11 mouse cellular contexts compared by ENCODE assay signal in the genomic region with DNA sequence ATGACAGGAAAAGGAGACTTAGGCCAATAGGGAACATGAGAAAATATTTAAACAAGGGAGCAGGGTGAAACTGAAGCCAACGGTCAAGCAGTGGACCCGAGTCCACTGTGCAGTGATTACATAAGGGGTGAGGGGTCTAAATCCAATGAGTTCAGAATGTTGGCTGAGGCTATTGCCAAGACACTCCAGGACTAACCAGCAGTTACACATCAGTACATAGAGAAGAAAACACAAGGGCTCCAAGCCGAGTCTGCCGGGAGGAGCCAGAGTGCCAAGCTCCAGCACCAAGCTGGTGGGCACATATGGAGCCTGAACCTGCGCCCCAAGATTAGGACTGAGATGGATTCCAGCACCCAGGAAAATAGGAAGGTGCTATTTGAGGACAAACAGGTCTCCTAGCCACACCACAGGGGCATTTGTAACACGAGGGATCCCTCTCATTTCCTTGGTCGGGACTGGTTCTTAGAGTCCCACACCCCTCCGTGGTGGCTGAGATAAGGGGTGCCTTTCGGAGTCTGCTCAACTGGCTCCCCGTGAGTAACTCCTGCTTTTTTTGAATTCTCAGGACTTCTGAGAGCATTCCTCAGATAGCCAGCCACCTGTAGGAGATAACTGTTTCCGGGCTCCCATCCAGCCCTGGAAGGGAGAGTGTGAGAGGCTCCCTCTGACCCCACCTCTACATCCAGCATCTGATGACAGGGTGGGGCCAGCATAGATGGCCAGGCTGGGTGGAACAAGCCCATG. TPM values are rescaled to one million over a fixed set of nuclear protein-coding genes. Genes with fewer than 3 reads are reported as not detected.
DNase-seq lines count a peak whose midpoint lies in the region; ATAC-seq and TF ChIP-seq lines count a peak whose summit lies in the region.
"Had no signal": no experiment of that assay in that cellular context is flagged by ENCODE, and none has a peak within 500 bp of the region (broad histone marks: within the 10 kb centered on the region; RNA-seq: fewer than 3 reads in every experiment).

No protein-coding gene starts in this region.

- peak; percentile 7 for DNase-seq in adrenal gland, postnatal 14 days
- DNase-seq in adrenal gland, postnatal 4 days (ENCODE audit: low spot score in 2 of 2), result no peak
- DNase-seq in heart, embryonic 10.5 days (ENCODE audit: low spot score), result no peak
- DNase-seq in kidney, postnatal 10 days, result peak; percentile 66
- DNase-seq in lung, postnatal 0 days (ENCODE audit: low spot score), result peak; percentile 87
- no peak for DNase-seq in natural killer cell, adult 2 months (ENCODE audit: low spot score in 2 of 2)
- no peak for DNase-seq in hindbrain, embryonic 14.5 days (ENCODE audit: low spot score)
- DNase-seq: cerebellum, adult 9-11 months had no signal

- H3K9ac ChIP-seq in lung, postnatal 0 days (replicated peaks; ENCODE audit: low read depth), result no peak overlapping the region
- no peak overlapping the region for H3K9ac ChIP-seq in hindbrain, embryonic 13.5 days
- H3K9ac ChIP-seq in hindbrain, embryonic 14.5 days, result no peak overlapping the region
- H3K9ac ChIP-seq: forebrain, embryonic 13.5 days had no signal

- peak; percentile 30 for ATAC-seq in lung, postnatal 0 days
- ATAC-seq in hindbrain, embryonic 13.5 days (ENCODE audit: low FRiP score), result no peak
- no peak for ATAC-seq in hindbrain, embryonic 14.5 days (ENCODE audit: low FRiP score)
- ATAC-seq: forebrain, embryonic 13.5 days had no signal

- peaks cover 53% of the 10 kb centered on the region for H3K4me1 ChIP-seq in heart, embryonic 10.5 days
- H3K4me1 ChIP-seq in lung, postnatal 0 days (ENCODE audit: insufficient read depth, low read depth, low read length), result peaks cover 12% of the 10 kb centered on the region
- no peaks in the 10 kb centered on the region for H3K4me1 ChIP-seq in hindbrain, embryonic 13.5 days (replicated peaks)
- no peaks in the 10 kb centered on the region for H3K4me1 ChIP-seq in hindbrain, embryonic 14.5 days (replicated peaks; ENCODE audit: control insufficient read depth, insufficient read depth, low read length)
- H3K4me1 ChIP-seq: forebrain, embryonic 13.5 days had no signal

- no peak overlapping the region for H3K4me2 ChIP-seq in lung, postnatal 0 days (replicated peaks; ENCODE audit: low read depth, low read length)
- H3K4me2 ChIP-seq in hindbrain, embryonic 13.5 days, result no peak overlapping the region
- no peak overlapping the region for H3K4me2 ChIP-seq in hindbrain, embryonic 14.5 days (replicated peaks)
- H3K4me2 ChIP-seq: forebrain, embryonic 13.5 days had no signal

- 30% methylated on average over 11 of the region's 11 CpGs for WGBS in heart, embryonic 10.5 days
- WGBS in lung, postnatal 0 days, result 30% methylated on average over 11 of the region's 11 CpGs
- WGBS in hindbrain, embryonic 13.5 days, result 81% methylated on average over 11 of the region's 11 CpGs
- WGBS in hindbrain, embryonic 14.5 days, result 81% methylated on average over 11 of the region's 11 CpGs

- H3K27ac ChIP-seq in heart, embryonic 10.5 days, result peak overlapping the region; percentile 74
- H3K27ac ChIP-seq in lung, postnatal 0 days (ENCODE audit: low read length), result peak overlapping the region; percentile 88
- H3K27ac ChIP-seq in hindbrain, embryonic 13.5 days, result no peak overlapping the region
- H3K27ac ChIP-seq in hindbrain, embryonic 14.5 days, result no peak overlapping the region
- H3K27ac ChIP-seq: forebrain, embryonic 13.5 days had no signal

- TF ChIP-seq EP300 in lung, postnatal 0 days (IDR thresholded peaks at IDR 0.05), result peak; percentile 96

- TF ChIP-seq CTCF in lung, postnatal 0 days (IDR thresholded peaks at IDR 0.05), result no peak

- H3K4me3 ChIP-seq in heart, embryonic 10.5 days, result peak overlapping the region; percentile 27; the same call in 1 of the 2 replicates
- no peak overlapping the region for H3K4me3 ChIP-seq in lung, postnatal 0 days (ENCODE audit: low read depth, low read length)
- no peak overlapping the region for H3K4me3 ChIP-seq in hindbrain, embryonic 13.5 days
- no peak overlapping the region for H3K4me3 ChIP-seq in hindbrain, embryonic 14.5 days (replicated peaks; ENCODE audit: low read length)
- H3K4me3 ChIP-seq: forebrain, embryonic 13.5 days; megakaryocyte, embryonic 14.5 days had no signal

- H3K36me3 ChIP-seq in heart, embryonic 10.5 days, result no peaks in the 10 kb centered on the region
- H3K36me3 ChIP-seq in lung, postnatal 0 days (ENCODE audit: insufficient read depth, low read length), result no peaks in the 10 kb centered on the region
- H3K36me3 ChIP-seq in hindbrain, embryonic 13.5 days, result no peaks in the 10 kb centered on the region
- H3K36me3 ChIP-seq in hindbrain, embryonic 14.5 days (replicated peaks; ENCODE audit: control insufficient read depth, insufficient read depth), result no peaks in the 10 kb centered on the region

- no peaks in the 10 kb centered on the region for H3K9me3 ChIP-seq in heart, embryonic 10.5 days
- no peaks in the 10 kb centered on the region for H3K9me3 ChIP-seq in lung, postnatal 0 days (ENCODE audit: low read length)
- no peaks in the 10 kb centered on the region for H3K9me3 ChIP-seq in hindbrain, embryonic 13.5 days
- H3K9me3 ChIP-seq in hindbrain, embryonic 14.5 days (ENCODE audit: control insufficient read depth, low read length), result no peaks in the 10 kb centered on the region
- H3K9me3 ChIP-seq: forebrain, embryonic 13.5 days; megakaryocyte, embryonic 14.5 days had no signal

- no peaks in the 10 kb centered on the region for H3K27me3 ChIP-seq in heart, embryonic 10.5 days (ENCODE audit: insufficient read depth, poor library complexity, severe bottlenecking)
- H3K27me3 ChIP-seq in lung, postnatal 0 days (replicated peaks; ENCODE audit: insufficient read depth, low read length), result no peaks in the 10 kb centered on the region
- no peaks in the 10 kb centered on the region for H3K27me3 ChIP-seq in hindbrain, embryonic 13.5 days
- no peaks in the 10 kb centered on the region for H3K27me3 ChIP-seq in hindbrain, embryonic 14.5 days (ENCODE audit: control insufficient read depth, insufficient read depth, low read length)
- H3K27me3 ChIP-seq: forebrain, embryonic 13.5 days; megakaryocyte, embryonic 14.5 days had no signal

RNA-seq across cellular contexts. Expression of gene Sik1, which starts 46.0 kb away (rescaled TPM):
- total RNA-seq in adrenal gland, postnatal 14 days (2021), result 47.3 and 100 TPM in 2 replicates
- total RNA-seq in adrenal gland, postnatal 4 days (2021), result 10 to 100 TPM; 27.1 to 28.0 TPM
- polyA plus RNA-seq in heart, embryonic 10.5 days (2016; fragmentation: Nextera tagmentation; extraction: Ambion mirVana), result 20.9 and 22.0 TPM in 2 replicates
- polyA plus RNA-seq in lung, postnatal 0 days (2015; fragmentation: Nextera tagmentation; extraction: Ambion mirVana), result 29.5 and 35.9 TPM in 2 replicates
- polyA plus RNA-seq in hindbrain, embryonic 13.5 days (2015; fragmentation: Nextera tagmentation; extraction: Ambion mirVana), result 20.1 and 23.4 TPM in 2 replicates
- 17.0 and 20.5 TPM in 2 replicates for polyA plus RNA-seq in hindbrain, embryonic 14.5 days (2014; fragmentation: Nextera tagmentation; extraction: Ambion mirVana)

Comparison
In these comparisons a context has a peak if more than half of its experiments do, and no peak if none do; other contexts are left out.
1. DNase-seq: peak in adrenal gland, postnatal 14 days (single experiment), kidney, postnatal 10 days (single experiment) and lung, postnatal 0 days (single experiment); none in adrenal gland, postnatal 4 days (0 of 2), heart, embryonic 10.5 days (single experiment), natural killer cell, adult 2 months (0 of 2) and hindbrain, embryonic 14.5 days (single experiment).
2. H3K27ac ChIP-seq: peak in heart, embryonic 10.5 days (single experiment) and lung, postnatal 0 days (single experiment); none in hindbrain, embryonic 13.5 days (single experiment) and hindbrain, embryonic 14.5 days (single experiment).